Mouse (Mus musculus) T-helper 17 cell (primary cell): Measurements from ENCODE around the gene Pard3.

Experiments
- in situ Hi-C, 2 experiments: fragments of 300-600 bp; cut with MboI, MseI; formaldehyde crosslinking; loops; 1 replicate in 1 of 2; 2 replicates in 1 of 2; pipeline ENCODE4 v1.15.1; 2025; ENCODE audit warnings: high pct_unique_total_duplicates in 2 of 2

Pard3 gene

DNA sequence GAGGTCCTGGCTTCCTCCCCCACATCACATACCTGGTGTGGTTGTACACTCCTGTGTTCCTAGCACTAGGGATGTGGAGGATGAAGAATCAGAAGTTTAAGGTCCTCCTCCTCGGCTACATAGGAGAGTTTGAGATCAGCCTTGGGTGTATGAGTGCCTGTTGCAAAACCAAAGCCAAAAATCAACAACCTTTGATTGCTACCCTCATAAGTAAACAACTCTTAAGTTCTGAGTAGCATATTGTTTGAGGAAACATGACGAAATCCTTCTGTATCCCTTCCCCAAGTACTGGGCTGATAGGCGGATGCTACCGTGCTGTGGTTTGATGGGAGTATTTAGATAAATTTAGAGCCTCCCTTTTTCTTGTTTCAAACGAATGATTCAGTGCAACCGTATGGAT is 20.9 kb downstream of the Pard3 start:
- in situ Hi-C loops: no loop called here

DNA sequence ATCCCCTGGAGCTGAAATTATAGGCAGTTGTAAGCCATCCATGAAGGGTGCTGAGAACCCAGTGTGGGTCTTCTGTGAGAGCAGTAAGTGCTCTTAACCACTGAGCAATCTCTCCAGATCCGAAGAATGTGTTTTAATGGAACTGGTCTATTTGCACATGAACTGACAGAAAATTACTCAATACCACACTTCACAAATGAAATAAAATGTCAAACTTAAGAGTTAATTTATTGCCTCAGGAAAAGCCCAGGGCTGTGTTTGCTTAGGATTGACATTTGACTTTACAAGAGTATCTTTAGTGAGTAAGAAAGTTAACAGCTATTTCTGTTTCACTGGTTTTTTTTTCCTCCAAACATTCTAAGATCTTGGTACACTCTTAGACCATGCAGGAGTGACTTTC is 23.7 kb downstream of the Pard3 start:
- in situ Hi-C loops: no loop called here

DNA sequence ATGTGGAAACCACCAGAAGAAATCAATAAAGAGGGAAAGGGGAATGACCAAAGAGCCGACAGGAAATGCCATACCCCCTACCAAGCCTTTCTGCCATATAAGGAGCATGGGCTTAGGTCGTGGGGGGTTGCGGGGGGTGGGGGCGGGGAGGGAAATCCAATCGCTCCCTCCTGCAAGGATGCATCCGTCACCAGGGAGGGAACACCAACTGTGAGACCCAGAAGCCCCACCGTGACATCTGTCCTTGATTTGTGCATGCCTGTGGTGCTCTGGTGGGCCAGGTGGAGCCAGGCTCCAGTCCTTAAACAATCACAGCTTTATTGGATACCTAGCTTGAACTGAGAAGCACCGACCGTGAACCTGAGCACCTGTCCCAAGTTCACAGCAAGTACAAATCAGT is 24.7 kb downstream of the Pard3 start:
- in situ Hi-C loops: no loop called here

DNA sequence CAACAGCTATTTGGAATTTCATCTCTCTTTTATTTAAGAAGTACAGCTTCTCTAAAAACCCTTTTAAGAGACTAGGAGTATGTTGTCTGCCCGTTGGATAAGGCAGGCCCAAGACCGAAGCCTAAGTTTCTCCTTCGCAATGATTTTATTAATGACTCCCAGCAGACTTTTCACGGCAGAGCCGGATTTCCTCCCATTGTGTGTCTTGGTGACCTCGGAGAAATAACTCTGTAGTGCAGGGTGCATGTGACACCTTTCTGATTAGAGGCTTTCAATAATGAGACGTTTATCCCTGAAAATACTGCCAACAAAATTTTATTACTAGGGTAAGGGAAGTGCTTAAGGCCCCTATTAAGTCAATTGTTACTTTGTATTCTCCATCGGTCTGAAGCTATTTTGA is 25.3 kb downstream of the Pard3 start:
- in situ Hi-C loops: no loop called here

DNA sequence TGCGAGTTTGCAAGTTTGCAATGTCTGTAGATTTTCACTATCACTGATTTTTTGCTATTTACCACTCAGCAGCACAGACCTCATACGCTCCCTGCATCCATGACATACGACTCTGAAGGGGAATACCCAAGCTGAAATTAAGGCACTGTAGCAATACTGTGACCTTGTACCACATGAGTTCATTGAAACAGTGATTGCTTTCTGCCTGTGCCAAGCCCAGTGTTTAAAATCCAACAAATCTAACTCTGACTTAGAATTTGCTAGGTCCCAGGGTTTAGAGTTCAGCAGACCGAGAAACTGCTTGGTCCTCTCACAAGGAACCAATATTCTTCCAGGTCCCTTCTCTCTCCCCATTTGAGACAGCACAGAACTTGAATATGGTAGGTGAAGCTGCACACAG is 26.7 kb downstream of the Pard3 start:
- in situ Hi-C loops: no loop called here

DNA sequence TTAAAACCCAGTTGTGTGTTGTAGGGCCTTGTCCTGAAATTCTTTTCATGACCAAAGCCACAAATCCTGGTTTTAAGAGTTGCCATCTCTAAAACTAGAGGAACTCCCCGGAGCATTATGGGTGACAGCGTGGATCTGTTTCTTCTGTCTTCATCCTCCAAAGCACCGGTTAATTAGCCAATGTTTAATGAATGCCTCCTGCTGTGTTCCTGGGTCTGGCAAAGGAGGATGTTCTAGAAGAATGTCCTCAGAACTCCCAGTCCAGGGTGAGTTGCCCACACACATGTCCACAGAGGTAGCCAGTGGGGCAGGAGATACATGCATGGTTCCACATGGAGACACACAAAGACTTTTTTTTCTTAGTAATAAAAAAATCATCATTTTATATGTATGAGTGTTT is 28.2 kb downstream of the Pard3 start:
- in situ Hi-C loops: no loop called here

DNA sequence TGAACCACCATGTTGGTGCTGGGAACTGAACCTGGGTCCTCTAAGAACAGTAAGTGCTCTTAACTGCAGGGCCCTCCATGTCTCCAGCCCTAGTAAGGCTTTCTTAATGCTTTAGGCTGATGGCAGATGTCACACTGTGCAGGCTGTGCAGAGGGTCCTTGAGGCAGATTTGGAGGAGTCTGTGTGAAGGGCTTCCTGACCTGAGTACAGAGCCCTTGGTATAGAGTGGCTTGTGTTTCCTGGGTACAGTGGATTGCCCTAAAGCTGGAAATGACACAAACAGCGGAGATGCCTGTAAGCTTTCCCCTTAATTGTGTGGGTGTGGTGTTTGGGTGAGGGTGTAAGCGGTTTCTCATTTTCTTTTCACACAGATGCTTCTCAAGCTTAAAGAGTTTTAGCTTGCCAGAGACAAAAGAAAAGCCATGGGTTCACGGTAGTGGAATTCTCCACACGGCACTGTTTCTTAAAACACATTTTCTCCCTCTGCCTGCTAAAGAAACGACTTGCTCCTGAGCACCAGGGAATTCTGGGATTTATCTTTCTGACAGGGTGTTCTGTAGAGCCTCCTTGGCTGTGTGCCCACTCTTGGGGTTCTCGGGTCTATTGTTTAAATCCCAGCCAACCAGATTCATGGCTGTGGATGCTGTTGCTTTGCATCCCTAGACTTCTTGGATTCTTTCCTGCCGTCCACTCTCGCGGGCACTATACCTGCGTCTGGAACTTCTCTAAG is 28.9 kb downstream of the Pard3 start:
- in situ Hi-C loops: no loop called here

DNA sequence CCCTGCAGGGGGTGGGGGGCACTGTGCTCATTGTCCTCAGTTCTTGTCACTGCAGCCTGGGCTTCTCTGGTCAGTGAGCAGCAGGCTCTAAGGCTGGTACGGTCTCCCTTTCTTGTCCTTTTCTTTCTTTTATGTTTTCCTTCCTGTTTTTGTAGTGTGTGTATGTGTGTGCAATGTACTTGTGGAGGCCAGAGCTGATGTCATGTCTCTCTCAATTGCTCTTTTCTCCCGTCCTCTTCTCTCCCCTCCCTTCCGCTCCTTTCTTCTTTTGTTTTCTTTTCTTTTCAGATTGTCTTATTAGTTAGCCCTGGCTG is 29.4 kb downstream of the Pard3 start:
- in situ Hi-C loops: no loop called here

DNA sequence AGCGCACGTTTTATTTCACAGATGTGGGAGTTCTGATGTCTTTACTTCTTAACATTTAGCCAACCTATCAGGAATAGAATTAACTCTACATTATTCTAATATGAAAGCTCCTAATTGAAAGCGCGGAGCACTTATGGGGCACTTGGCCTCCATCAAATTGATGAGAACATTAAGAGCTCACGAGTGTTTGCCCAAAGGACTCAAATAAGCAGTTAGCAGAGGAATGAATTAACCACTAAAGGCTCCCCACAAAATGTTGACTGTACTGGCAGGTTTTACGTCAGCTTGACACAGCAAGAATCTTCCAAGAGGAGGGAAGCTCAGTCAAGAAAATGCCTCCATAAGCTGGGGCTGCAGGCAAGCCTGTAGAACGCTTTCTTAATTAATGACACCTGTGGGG is 32.1 kb downstream of the Pard3 start:
- in situ Hi-C loops: no loop called here

DNA sequence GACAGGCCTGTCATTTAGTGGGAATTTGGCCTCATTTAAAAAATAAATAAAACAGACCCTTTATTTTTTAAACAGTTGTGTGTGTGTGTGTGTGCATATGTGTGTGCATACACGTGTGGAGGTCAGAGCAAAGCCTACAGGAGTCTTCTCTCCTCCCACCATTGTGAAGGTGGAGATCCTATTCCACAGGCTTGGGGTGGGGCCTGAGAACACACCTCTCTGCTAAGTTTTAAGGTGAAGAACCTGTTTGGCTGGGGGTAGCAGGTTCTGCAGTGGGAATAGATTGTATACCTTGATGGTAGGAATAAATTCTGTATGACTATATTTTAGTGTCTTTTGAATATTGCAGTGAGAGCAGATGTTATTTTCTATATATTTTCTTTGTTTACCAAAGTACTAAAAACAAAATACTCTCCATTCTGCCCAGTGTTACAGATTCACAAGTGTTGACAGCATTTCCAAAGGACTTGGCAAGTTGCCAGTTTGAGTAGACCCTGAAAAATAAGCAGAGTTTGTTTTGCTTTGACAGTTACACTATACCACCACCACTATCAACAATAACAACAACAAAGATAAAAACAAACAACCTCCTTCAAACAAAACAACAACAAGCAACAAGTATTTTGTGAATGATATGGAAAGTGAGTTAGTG is 35.9 kb downstream of the Pard3 start:
- in situ Hi-C loops: no loop called here

DNA sequence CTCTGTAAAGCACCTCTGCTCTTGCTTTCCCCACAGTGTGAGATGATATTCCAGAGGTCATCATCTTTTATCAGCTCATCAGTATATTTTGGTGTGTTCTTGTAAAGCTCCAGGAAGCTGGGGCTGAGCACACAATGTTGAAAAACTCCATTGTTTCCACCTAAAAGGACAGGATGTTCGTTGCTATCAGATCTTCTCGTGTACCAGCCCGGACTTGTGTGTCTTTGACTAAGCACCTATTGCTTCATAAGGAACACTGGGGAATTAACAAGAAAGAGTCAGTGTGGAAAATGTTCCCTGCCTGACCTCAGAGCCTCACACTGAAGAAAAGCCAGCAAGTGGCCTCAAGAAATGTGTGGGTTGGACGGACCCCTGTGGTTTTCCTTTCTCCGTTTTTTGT is 39.6 kb downstream of the Pard3 start:
- in situ Hi-C loops: no loop called here

DNA sequence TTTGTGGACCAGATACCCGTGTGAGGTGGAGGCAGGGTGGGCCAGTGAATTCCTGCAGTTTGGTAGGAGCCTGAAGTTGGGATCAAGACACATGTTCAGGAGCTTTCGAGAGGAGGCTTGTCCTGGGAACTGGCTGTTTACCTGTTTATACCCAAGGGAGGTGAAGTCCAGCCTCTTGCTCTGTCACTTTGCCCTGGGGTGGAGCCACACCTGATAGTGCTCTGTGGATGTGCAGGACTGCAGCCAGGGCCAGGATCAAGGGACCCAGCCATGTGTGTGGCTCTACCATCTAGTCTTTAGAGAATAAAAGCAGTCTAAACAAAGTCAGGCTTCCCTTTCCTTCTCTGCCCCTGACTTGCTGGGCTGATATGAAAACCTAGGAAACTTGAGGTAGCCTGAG is 40.9 kb downstream of the Pard3 start:
- in situ Hi-C loops: no loop called here

DNA sequence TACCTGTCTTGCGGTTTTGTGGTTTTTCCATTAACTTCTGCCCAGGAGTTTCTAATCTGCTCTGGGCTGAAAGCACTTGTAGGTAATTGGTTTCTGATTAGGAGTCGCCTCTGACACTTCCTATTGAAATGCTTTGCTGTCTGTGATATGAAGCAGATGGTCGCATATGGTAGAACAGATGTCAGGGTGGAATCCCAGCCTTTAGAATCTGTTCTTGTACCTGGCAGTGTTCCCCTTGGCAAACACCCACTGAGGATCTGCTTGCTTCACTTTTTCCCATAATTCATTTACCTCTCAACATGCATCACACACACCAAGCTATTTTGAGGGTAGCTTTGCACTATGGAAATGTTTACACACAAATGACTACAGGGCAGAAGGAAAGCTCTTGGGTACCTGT is 44.2 kb downstream of the Pard3 start:
- in situ Hi-C loops: no loop called here

DNA sequence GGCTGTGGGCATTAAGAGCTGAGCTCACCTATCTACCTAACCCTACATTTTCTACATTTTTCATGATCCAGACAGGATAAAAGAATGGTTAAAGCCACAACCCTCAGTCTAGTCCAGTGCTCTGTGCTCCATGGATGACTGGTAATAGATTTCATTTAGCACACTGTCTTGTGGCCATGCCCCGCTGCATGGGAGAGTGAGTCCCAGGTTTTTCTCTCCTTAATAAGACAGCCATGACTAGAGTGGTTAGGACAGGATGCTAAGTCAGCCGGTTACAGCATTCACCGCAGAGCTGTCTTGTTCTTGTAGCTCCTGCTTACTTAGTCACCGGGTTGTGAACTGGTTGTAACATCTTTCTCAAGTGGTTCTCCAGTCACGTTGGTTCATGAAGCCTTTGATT is 49.5 kb downstream of the Pard3 start:
- in situ Hi-C loops: no loop called here

DNA sequence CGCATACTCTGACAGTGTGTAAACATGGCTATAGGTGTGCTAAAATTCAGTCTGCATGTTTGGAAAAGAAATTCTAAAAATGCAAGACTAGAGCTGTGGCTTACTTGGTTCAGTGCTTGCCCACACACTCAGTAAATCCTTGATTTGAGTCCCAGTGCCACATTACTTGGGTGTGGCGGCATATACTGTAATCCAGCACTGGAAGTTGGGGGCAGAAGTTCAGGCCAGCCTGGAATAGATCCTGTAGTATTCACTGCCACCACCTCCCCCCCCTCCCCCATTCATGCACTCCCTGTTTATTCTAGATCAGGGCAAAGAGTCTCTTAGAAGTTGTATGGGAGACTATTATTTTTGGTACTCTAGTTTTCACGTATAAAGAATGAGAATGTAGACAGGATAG is 52.1 kb downstream of the Pard3 start:
- in situ Hi-C loops: no loop called here

DNA sequence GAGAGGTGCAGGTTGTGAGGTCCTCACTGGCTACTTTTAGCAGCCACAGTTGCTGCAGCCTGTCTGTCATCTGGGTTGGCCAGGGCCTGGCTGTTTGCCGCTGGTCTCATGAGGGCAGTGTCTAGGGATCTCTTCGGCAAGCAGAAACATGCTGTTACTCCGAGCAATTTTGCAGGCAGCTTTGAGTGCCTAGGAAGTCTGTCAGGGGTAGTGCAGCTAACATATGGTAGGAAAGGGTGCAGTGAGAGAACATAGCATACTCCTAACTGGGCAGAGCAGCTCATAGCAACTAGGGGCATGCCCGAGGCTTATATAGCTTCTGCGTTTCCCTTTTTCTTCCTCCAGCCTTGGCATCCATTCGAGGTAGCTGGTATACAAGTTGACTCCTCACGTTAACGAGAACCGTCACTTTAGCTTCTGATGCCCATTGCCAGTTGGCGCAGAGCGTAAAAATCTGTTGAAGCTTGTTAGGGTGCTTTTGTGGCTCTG is 54.7 kb downstream of the Pard3 start:
- in situ Hi-C loops: no loop called here

DNA sequence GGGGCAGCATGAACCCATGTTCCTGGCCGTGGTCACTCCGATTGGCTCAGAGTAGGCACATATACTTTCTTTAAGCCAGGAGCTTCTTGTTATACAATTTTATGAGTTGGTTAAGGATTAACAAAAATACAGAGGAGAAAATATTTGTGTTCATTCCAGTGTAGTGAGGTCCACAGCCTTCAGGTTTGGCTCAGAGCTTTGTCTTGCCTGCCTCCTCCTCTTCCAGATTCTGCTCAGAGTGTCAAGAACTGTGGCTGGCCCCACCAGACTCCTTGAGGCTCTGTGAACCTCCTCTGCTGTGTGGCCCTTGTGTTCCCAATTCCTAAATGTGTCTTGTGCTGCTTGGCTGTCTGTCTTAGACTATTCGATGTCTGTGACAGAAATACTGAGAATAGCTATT is 59.7 kb downstream of the Pard3 start:
- in situ Hi-C loops: no loop called here

DNA sequence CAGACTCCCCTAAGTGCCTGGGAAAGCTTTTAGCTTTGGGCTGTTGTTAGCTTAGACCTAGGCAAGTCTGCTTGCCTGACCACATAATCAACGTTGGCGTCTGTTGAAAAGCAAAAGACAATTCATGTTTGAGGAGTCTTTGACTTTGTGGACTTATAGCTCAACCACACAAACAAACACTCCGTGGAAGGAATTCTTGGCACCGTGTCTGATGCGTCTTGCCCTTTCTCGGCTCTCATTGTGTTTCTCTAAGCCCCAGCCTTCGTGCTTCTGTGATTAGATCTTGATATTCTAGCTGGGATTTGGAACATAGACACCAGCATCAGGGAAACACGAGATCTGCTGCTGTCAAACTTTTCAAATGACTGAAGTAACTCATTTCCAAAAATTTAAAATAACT is 61.1 kb downstream of the Pard3 start:
- in situ Hi-C loops: loop anchor here in 1 of 2 experiments (5.0 kb wide), 1 partner anchor 72 kb away; no protein-coding TSS in a partner anchor

DNA sequence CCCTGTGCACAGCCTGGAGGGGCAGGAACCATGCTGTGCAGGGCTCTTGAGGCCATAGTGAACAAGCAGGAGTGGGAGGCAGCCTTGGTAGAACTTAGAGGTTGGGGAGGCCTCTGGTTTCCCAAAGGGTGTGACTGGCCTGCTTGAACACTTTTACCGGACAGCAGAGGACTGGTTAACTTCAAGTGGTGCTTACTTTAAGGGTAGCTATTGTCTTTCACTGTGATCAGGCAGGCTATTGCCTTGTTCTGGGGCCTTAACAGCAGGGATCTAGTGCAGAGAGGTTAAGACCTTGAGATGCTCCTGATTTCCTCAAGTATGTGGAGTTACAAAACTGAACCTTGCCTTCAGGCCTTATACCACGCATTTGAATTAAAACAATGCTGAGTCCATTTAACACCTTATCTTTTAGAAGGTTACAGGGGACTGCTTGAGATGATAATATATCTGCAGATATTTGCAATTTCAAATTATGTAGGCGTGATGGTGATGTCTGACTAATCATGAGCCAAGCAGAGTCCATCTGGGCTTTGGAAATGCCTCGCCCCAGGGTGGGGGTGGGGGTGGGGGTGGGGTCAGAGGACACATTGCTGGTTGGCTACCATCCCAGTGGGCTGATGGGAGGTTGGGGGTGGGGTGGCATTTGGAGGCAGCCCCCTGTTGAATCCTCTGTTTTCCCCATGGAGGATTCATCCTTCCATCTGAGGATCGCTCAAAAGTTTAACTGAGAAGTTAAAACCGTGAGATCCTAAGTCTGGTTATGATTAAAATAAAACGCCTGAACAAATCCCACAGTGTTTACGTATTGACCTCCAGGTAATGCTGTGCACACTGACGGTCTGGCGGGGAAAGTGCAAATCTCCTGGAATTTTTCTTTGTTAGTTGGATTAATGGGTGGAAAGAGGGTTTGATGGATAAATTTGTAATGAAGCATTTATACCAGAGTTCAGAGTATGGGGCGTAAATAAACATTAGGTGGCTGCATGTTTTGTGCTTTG is 62.3 kb downstream of the Pard3 start:
- in situ Hi-C loops: loop anchor here in 1 of 2 experiments (5.0 kb wide), 1 partner anchor 74 kb away; no protein-coding TSS in a partner anchor

DNA sequence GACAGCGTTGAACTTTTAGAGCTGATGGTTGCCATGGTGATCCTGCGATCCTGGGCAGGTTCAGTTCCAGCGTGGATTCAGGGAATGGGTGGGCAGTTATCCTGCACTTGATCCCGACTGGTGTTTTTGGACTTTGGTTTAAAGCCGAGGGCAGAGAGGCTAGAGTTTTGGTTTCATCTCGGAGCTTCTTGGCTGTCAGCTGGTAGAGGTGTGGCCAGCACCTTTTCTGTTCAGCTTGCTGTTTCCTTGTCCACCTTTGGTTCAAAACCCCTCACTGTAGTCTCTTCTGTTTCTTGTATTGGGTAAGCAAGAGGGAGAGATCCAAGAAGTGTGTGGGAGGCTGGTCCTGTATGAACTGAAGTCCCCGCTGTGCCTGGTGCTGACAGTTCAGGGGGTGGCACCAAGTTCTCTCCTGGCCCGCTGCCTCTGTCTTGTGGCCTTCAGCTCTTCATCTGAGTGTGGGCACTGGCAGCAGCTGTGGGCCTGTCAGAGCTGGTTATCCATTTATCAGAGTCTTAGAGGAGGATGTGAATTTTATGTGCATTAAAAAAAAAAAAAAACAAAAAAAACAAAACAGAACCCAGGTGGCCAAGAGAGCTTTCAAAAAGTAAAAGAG is 65.2 kb downstream of the Pard3 start:
- in situ Hi-C loops: loop anchor here in 1 of 2 experiments (5.0 kb wide), 1 partner anchor 77 kb away; no protein-coding TSS in a partner anchor

DNA sequence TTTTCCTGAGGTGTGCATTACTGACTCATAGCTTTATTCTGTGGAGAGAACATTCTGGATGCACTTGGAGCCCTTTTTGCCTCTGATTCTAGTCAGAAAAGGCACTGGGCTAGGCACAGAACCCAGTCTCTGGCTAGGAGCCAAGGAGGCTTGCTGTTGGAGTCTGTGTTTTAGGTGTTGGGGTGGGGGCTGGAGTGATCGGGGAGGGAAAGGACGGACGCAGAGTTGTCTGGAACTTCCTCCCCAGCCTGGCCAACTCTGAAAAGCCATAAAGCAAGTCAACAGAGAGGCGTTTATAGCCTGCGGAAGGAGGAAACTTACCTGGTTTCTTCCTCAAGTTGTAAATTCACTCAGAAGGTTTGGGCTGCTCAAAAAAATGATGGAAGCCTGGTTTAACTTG is 70.6 kb downstream of the Pard3 start:
- in situ Hi-C loops: no loop called here

DNA sequence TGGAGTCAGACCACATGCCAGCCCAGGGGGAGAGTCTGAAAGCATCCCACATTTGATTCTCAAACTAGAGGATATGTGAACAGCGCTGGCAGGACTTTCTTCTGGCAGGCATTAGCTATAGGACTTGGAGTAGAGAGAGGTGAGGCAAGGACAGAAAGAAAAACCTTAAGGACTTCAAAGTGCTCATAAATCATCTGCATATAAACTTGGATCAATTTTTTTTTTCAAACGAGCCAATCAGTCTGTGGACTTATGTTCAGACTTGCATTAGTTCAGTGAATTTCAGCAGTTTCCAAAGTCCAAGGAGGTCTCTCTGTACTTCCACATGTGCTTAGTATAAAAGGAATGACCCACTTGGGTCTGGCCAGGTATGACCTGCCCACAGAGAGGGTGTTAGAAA is 72.5 kb downstream of the Pard3 start:
- in situ Hi-C loops: loop anchor here in 1 of 2 experiments (5.0 kb wide), 1 partner anchor 149 kb away; no protein-coding TSS in a partner anchor
